Mouse (Mus musculus) liver, adult 2 months (tissue): ENCODE measurements around the gene Crb1.

Experiments
- CTCF ChIP-seq: fragments of 200-500 bp; IDR thresholded peaks from 2 replicates; pipeline ENCODE4 v1.5.1; 2011; ENCODE audit warnings: low read depth, low read length, control low read depth
- POLR2A ChIP-seq: fragments of 200-500 bp; IDR thresholded peaks from 2 replicates; pipeline ENCODE4 v1.6.1; 2011; ENCODE audit warnings: low read length, control low read depth; ENCODE audit not compliant: insufficient read depth; ENCODE audit errors: extremely low read depth

DNA sequence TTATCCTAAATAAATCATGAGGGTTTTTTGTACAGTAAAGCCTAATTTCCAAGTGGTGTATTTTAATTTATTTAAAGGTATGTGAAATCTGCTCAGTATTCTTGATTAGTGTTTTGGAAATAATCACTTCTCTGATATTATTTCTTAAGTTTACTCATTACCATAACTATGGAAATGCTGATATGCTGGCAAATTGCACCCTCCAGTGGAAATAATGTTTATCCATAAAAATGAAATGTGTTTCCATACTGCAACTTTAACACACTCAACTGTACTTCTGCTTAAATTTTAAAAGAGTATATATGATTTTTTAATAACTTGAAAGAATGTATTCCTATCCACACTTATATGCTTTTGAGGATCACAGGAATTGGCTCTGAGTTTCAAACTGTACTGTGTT, 28.9 kb upstream of the Crb1 start:
- TF ChIP-seq CTCF (no peak), POLR2A (no peak)
